Mouse (Mus musculus) gastrocnemius, postnatal 4 days (tissue): Measurements from ENCODE around the gene Asgr2. TPM values are rescaled to one million over a fixed set of nuclear protein-coding genes. Genes with fewer than 3 reads are reported as not detected.
A peak's percentile ranks its signal among the peaks of the same experiment; 100 is the strongest.
"Not testable (repeated sequence)": the region's sequence is repeated elsewhere in the genome, so short reads cannot be mapped to it uniquely, and the experiment has no call there.

Experiments used
- DNase-seq, 2 experiments: peaks; one replicate each; pipeline ENCODE4 v3.0.0; 2021 to 2022; ENCODE audit warnings: low spot score in 2 of 2, mixed read lengths in 2 of 2
- long read RNA-seq, 2 experiments: library from polyadenylated mRNA; stranded (forward); transcript quantifications; one replicate each; pipeline ENCODE4 v2.0.0; 2021
- total RNA-seq, 2 experiments: library from RNA; stranded (reverse); gene quantifications; 2 replicates each; pipeline ENCODE4 v1.2.3; 2021

The Asgr2 gene
- under 1 TPM in 1 of 2 experiments, not detected in 1; 0.62 TPM for total RNA-seq
- long read RNA-seq, experiment 1 = 0 reads
- long read RNA-seq, experiment 2 = 0 reads

GRCm38 (mm10) chr11:70091986-70092783 lies at the start of gene Asgr2:
Asgr2 (plus strand) TSS chr11:70092644.
- DNase-seq = peak in 1 of 2 experiments; percentile 22

GRCm38 (mm10) chr11:70043665-70044064 lies 48.8 kb upstream of the Asgr2 start:
- no peak for DNase-seq

- DNase-seq = no peak
Observed at GRCm38 (mm10) chr11:70045435-70045834, 47.0 kb upstream of the Asgr2 start.

- DNase-seq = no peak
Observed at GRCm38 (mm10) chr11:70049366-70049765, 43.1 kb upstream of the Asgr2 start.

GRCm38 (mm10) chr11:70049816-70050215 lies 42.6 kb upstream of the Asgr2 start:
- no peak for DNase-seq

GRCm38 (mm10) chr11:70053156-70053555 lies 39.3 kb upstream of the Asgr2 start:
- DNase-seq = no peak

GRCm38 (mm10) chr11:70053898-70054570 lies 38.4 kb upstream of the Asgr2 start, which contains the start of gene Asgr1:
Asgr1 (plus strand) TSS chr11:70054085.
- DNase-seq = no peak

- DNase-seq = peak; percentile 47 to 74
Observed at GRCm38 (mm10) chr11:70055618-70056214, 36.7 kb upstream of the Asgr2 start.

- no peak for DNase-seq
Observed at GRCm38 (mm10) chr11:70057805-70058204, 34.6 kb upstream of the Asgr2 start.

- DNase-seq = no peak
Observed at GRCm38 (mm10) chr11:70059930-70060329, 32.5 kb upstream of the Asgr2 start.

GRCm38 (mm10) chr11:70063053-70063452 lies 29.4 kb upstream of the Asgr2 start:
- DNase-seq = no peak

GRCm38 (mm10) chr11:70066701-70067100 lies 25.7 kb upstream of the Asgr2 start:
- no peak for DNase-seq

GRCm38 (mm10) chr11:70068245-70068644 lies 24.2 kb upstream of the Asgr2 start:
- DNase-seq = no peak

- no peak for DNase-seq
Observed at GRCm38 (mm10) chr11:70070057-70070456, 22.4 kb upstream of the Asgr2 start.

- DNase-seq = not testable (repeated sequence)
Observed at GRCm38 (mm10) chr11:70070603-70071002, 21.8 kb upstream of the Asgr2 start.

GRCm38 (mm10) chr11:70074379-70075071 lies 17.9 kb upstream of the Asgr2 start:
- peak; percentile 64 to 83 for DNase-seq

- DNase-seq = no peak
Observed at GRCm38 (mm10) chr11:70075581-70075980, 16.9 kb upstream of the Asgr2 start.

GRCm38 (mm10) chr11:70077441-70077840 lies 15.0 kb upstream of the Asgr2 start:
- DNase-seq = no peak

- no peak for DNase-seq
Observed at GRCm38 (mm10) chr11:70079175-70079574, 13.3 kb upstream of the Asgr2 start.

GRCm38 (mm10) chr11:70079928-70080327 lies 12.5 kb upstream of the Asgr2 start:
- DNase-seq = no peak
